Mouse (Mus musculus): ENCODE results near the gene Mpdz. TPM values are rescaled to one million over a fixed set of nuclear protein-coding genes. Genes with fewer than 3 reads are reported as not detected.

The Mpdz gene
- polyA plus RNA-seq, 1 experiment: 2.0 TPM

- 92% methylated on average over 3 of the region's 3 CpGs for WGBS
These were observed 8.7 kb downstream of the Mpdz start for GRCm38 (mm10) chr4:81433961-81434360.

GRCm38 (mm10) chr4:81430826-81431225 lies 11.8 kb downstream of the Mpdz start:
- DNase-seq (ENCODE audit: low read depth in 1 of 2, low spot score in 2 of 2): no peak
- no peaks in the 10 kb centered on the region for H3K4me1 ChIP-seq (ENCODE audit: control insufficient read depth, insufficient read depth, insufficient read length)
- H3K27ac ChIP-seq (ENCODE audit: insufficient read depth, low read length): no peak overlapping the region
- no peaks in the 10 kb centered on the region for H3K36me3 ChIP-seq (ENCODE audit: control insufficient read depth, insufficient read depth, low read length)
- no peaks in the 10 kb centered on the region for H3K27me3 ChIP-seq (ENCODE audit: control insufficient read depth, insufficient read depth, low read length)
- TF ChIP-seq CTCF (IDR thresholded peaks at IDR 0.05; ENCODE audit: extremely low read depth, insufficient read depth, insufficient read length, insufficient replicate concordance) (no peak), POLR2A (IDR thresholded peaks at IDR 0.05; ENCODE audit: low read depth, low read length) (no peak)
- 84% methylated on average over 4 of the region's 4 CpGs for WGBS
- H3K4me3 ChIP-seq (ENCODE audit: extremely low read depth, insufficient read depth, insufficient read length): no peak overlapping the region

More at GRCm38 (mm10) chr4:81433961-81434360, 8.7 kb downstream of the Mpdz start:
- H3K4me1 ChIP-seq (ENCODE audit: control insufficient read depth, insufficient read depth, insufficient read length): no peaks in the 10 kb centered on the region
- no peak overlapping the region for H3K27ac ChIP-seq (ENCODE audit: insufficient read depth, low read length)
- DNase-seq (ENCODE audit: low read depth in 1 of 2, low spot score in 2 of 2): no peak
- H3K27me3 ChIP-seq (ENCODE audit: control insufficient read depth, insufficient read depth, low read length): no peaks in the 10 kb centered on the region
- TF ChIP-seq POLR2A (IDR thresholded peaks at IDR 0.05; ENCODE audit: low read depth, low read length) (no peak), CTCF (IDR thresholded peaks at IDR 0.05; ENCODE audit: extremely low read depth, insufficient read depth, insufficient read length, insufficient replicate concordance) (no peak)
- no peak overlapping the region for H3K4me3 ChIP-seq (ENCODE audit: extremely low read depth, insufficient read depth, insufficient read length)
- no peaks in the 10 kb centered on the region for H3K36me3 ChIP-seq (ENCODE audit: control insufficient read depth, insufficient read depth, low read length)

GRCm38 (mm10) chr4:81430105-81430504 lies 12.5 kb downstream of the Mpdz start:
- TF ChIP-seq CTCF (IDR thresholded peaks at IDR 0.05; ENCODE audit: extremely low read depth, insufficient read depth, insufficient read length, insufficient replicate concordance) (no peak), POLR2A (IDR thresholded peaks at IDR 0.05; ENCODE audit: low read depth, low read length) (no peak)
- Histone ChIP-seq H3K4me1 (ENCODE audit: control insufficient read depth, insufficient read depth, insufficient read length) (no peaks in the 10 kb centered on the region), H3K27ac (ENCODE audit: insufficient read depth, low read length) (no peak overlapping the region), H3K4me3 (ENCODE audit: extremely low read depth, insufficient read depth, insufficient read length) (no peak overlapping the region), H3K27me3 (ENCODE audit: control insufficient read depth, insufficient read depth, low read length) (no peaks in the 10 kb centered on the region), H3K36me3 (ENCODE audit: control insufficient read depth, insufficient read depth, low read length) (no peaks in the 10 kb centered on the region)
- WGBS: 83% methylated on average over 3 of the region's 3 CpGs
- DNase-seq (ENCODE audit: low read depth in 1 of 2, low spot score in 2 of 2): no peak

- Histone ChIP-seq H3K4me3 (ENCODE audit: extremely low read depth, insufficient read depth, insufficient read length) (no peak overlapping the region), H3K36me3 (ENCODE audit: control insufficient read depth, insufficient read depth, low read length) (no peaks in the 10 kb centered on the region), H3K27me3 (ENCODE audit: control insufficient read depth, insufficient read depth, low read length) (no peaks in the 10 kb centered on the region), H3K27ac (ENCODE audit: insufficient read depth, low read length) (no peak overlapping the region), H3K4me1 (ENCODE audit: control insufficient read depth, insufficient read depth, insufficient read length) (no peaks in the 10 kb centered on the region)
- no peak for TF ChIP-seq POLR2A (IDR thresholded peaks at IDR 0.05; ENCODE audit: low read depth, low read length)
- no peak for TF ChIP-seq CTCF (IDR thresholded peaks at IDR 0.05; ENCODE audit: extremely low read depth, insufficient read depth, insufficient read length, insufficient replicate concordance)
- no peak for DNase-seq (ENCODE audit: low read depth in 1 of 2, low spot score in 2 of 2)
- WGBS: 58% methylated on average over 2 of the region's 2 CpGs
These were observed 12.9 kb downstream of the Mpdz start for GRCm38 (mm10) chr4:81429670-81430069.

GRCm38 (mm10) chr4:81423556-81423955 lies 19.1 kb downstream of the Mpdz start:
- H3K36me3 ChIP-seq (ENCODE audit: control insufficient read depth, insufficient read depth, low read length): no peaks in the 10 kb centered on the region
- 81% methylated on average over 1 of the region's 1 CpGs for WGBS
- TF ChIP-seq POLR2A (IDR thresholded peaks at IDR 0.05; ENCODE audit: low read depth, low read length) (no peak), CTCF (IDR thresholded peaks at IDR 0.05; ENCODE audit: extremely low read depth, insufficient read depth, insufficient read length, insufficient replicate concordance) (no peak)
- DNase-seq (ENCODE audit: low read depth in 1 of 2, low spot score in 2 of 2): no peak
- H3K4me1 ChIP-seq (ENCODE audit: control insufficient read depth, insufficient read depth, insufficient read length): no peaks in the 10 kb centered on the region
- H3K4me3 ChIP-seq (ENCODE audit: extremely low read depth, insufficient read depth, insufficient read length): no peak overlapping the region
- no peak overlapping the region for H3K27ac ChIP-seq (ENCODE audit: insufficient read depth, low read length)
- no peaks in the 10 kb centered on the region for H3K27me3 ChIP-seq (ENCODE audit: control insufficient read depth, insufficient read depth, low read length)

- no peaks in the 10 kb centered on the region for H3K36me3 ChIP-seq (ENCODE audit: control insufficient read depth, insufficient read depth, low read length)
- 76% methylated on average over 2 of the region's 2 CpGs for WGBS
- TF ChIP-seq POLR2A (IDR thresholded peaks at IDR 0.05; ENCODE audit: low read depth, low read length) (no peak), CTCF (IDR thresholded peaks at IDR 0.05; ENCODE audit: extremely low read depth, insufficient read depth, insufficient read length, insufficient replicate concordance) (no peak)
- H3K27ac ChIP-seq (ENCODE audit: insufficient read depth, low read length): no peak overlapping the region
- H3K4me1 ChIP-seq (ENCODE audit: control insufficient read depth, insufficient read depth, insufficient read length): no peaks in the 10 kb centered on the region
- no peaks in the 10 kb centered on the region for H3K27me3 ChIP-seq (ENCODE audit: control insufficient read depth, insufficient read depth, low read length)
- H3K4me3 ChIP-seq (ENCODE audit: extremely low read depth, insufficient read depth, insufficient read length): no peak overlapping the region
- no peak for DNase-seq (ENCODE audit: low read depth in 1 of 2, low spot score in 2 of 2)
These were observed 21.0 kb downstream of the Mpdz start for GRCm38 (mm10) chr4:81421621-81422020.

- no peak for TF ChIP-seq CTCF (IDR thresholded peaks at IDR 0.05; ENCODE audit: extremely low read depth, insufficient read depth, insufficient read length, insufficient replicate concordance)
- TF ChIP-seq POLR2A (IDR thresholded peaks at IDR 0.05; ENCODE audit: low read depth, low read length): no peak
- WGBS: 91% methylated on average over 10 of the region's 10 CpGs
- H3K4me1 ChIP-seq (ENCODE audit: control insufficient read depth, insufficient read depth, insufficient read length): no peaks in the 10 kb centered on the region
These were observed 27.1 kb downstream of the Mpdz start for GRCm38 (mm10) chr4:81415324-81416026.

More at GRCm38 (mm10) chr4:81415324-81416026, 27.1 kb downstream of the Mpdz start:
- Histone ChIP-seq H3K27me3 (ENCODE audit: control insufficient read depth, insufficient read depth, low read length) (no peaks in the 10 kb centered on the region), H3K36me3 (ENCODE audit: control insufficient read depth, insufficient read depth, low read length) (no peaks in the 10 kb centered on the region), H3K4me3 (ENCODE audit: extremely low read depth, insufficient read depth, insufficient read length) (no peak overlapping the region), H3K27ac (ENCODE audit: insufficient read depth, low read length) (no peak overlapping the region)
- no peak for DNase-seq (ENCODE audit: low read depth in 1 of 2, low spot score in 2 of 2)

Measured in spleen, adult 2 months (tissue).